Mouse (Mus musculus) frontal cortex, postnatal 25 days (tissue): Measurements from ENCODE around the gene Misp.

ENCODE experiments used
- DNase-seq, 2 experiments: peaks; one replicate each; pipeline ENCODE4 v3.0.0; 2022; ENCODE audit warnings: low spot score in 2 of 2

Gene Misp

DNA sequence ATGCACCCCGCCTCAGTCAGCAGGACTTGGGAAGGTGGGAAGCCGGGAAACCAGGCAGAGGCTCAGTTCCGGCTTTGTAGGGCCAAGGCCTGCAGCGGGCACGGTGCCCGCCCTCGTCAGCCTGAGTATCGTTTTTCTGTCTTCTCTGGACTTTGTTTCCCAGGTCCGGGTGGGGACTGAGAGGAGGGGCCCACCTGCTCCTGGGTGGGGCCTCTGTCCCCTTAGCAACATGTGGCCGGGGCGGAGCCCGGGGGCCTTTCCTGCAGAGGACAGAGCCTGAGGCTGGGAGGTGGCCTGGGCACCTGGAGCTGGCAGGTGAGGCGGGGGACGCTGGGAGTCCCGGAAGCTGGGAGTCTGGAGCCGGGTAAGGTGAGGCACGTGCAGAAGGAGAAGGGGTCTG is 1.6 kb downstream of the Misp start:
- no peak for DNase-seq

- DNase-seq: no peak
Observed at GRCm38 (mm10) chr10:79823011-79823410, 2.2 kb downstream of the Misp start.

DNA sequence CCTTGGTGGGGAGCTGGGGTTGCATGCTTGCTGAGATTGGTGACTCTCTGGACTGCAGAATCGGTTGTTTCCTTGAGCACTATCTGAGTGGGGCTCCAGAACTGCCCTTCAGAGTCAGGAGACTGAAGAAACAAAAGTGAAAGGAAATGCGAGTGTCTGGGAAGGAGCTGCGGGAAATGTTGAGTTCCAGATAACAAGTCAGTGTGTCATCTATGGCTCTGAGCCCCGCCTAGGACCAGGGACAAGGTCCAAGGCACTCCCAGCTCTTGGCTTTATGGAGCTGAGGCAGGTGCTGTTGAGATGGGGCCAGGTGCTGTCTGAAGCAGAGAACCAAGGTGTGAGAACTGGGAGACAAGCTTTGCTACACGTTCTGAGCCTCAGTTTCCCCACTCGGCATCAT is 3.6 kb downstream of the Misp start:
- DNase-seq: no peak

- no peak for DNase-seq
Observed at GRCm38 (mm10) chr10:79831583-79831982, 10.8 kb downstream of the Misp start.

DNA sequence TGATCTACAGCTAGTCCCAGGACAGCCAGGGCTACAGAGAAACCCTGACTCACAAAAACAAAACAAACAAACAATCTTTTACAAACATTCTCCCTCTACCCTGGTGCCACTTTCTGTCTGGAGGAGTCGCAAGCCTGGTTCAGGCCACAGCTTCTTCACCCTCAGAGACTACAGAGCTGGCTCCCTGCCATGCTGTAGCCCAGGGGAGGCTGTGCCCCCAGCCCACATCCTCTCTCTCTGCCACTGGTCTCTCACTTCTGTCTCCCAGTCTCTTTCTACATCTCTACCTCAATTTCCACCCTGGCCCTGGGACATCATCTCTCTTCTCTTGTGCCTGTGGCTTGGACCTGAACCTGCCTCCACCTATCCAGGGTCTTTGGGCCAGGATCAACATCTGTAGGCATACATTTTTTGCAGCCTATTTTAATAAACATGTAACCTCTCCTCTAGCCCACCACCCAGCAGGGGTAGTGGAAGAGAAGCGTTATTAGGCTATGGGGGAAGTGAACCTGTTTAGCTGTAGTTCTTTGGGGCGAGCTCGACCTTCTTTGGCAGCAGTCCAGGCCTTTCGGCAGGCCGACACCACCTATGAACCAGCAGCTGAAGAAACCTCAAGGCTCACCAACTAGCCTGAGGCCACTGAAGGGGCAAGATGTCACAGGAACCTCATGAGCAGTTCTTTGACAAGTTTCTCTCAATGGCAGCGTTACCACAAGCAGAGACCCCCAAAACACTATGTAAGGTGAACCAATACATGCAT is 11.4 kb downstream of the Misp start:
- no peak for DNase-seq

DNA sequence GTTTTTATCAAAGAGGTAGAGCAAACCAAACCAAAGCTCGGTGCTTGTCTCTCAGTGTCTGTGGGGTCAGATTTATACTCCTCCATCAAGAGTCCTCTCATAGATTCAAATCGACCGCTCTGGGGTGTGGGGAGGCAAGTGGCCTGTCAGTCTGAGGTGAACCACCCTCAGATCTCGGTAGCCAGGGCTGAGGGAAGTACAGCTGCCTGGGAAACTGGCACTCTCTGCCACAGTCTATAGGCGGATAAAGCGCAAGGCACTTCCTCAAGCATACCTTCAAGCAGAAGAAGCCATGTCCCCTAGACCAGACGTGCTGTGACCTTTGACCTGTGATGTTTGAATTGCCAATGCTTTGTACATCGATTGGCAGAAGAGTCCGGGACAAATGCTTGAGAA is 12.0 kb downstream of the Misp start:
- DNase-seq: no peak

GRCm38 (mm10) chr10:79834769-79835398 is 14.1 kb downstream of the Misp start:
- peak; percentile 51 to 68 for DNase-seq

- DNase-seq: no peak
Observed at GRCm38 (mm10) chr10:79836918-79837317, 16.1 kb downstream of the Misp start.

GRCm38 (mm10) chr10:79838151-79838550 is 17.4 kb downstream of the Misp start:
- DNase-seq: no peak

DNA sequence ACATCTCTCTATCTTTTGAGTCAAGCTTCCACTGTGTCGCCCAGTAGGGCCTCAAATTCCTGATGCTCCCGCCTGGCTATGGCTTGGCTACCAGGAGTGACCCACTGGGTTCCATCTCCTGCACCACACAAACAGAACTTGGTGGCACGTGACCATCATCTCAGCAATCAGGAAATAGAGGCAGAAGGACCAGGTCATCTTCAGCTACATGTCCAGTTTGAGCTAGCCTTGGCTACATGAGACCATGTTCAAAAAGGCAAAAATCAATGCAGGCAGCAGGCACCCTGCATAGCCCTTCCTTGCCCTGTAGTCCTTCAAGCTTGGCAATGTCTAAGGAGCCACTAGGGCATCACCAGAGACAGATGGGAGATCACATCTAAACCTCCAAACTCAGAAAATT is 19.3 kb downstream of the Misp start:
- DNase-seq: no peak

GRCm38 (mm10) chr10:79840644-79841551 is 20.1 kb downstream of the Misp start:
- peak; percentile 43 to 53 for DNase-seq

DNA sequence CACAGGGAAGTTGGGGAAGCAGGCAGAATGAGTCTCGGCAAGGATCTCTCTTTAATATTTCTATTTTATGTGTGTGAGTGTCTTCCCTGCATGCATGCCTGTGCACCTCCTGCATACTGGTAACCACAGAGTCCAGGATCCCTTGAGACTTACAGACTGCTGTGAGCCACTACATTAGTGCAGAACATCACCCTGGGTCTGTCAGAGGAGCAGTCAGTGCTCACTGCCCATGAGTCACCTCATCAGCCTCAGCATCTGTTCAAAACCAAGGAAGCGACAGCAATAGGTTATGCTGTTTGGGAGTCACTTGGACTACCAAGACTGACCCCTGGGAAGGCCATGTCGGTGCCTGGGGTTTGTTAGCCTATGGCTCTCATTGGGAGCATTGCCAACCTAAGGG is 21.5 kb downstream of the Misp start:
- no peak for DNase-seq

DNA sequence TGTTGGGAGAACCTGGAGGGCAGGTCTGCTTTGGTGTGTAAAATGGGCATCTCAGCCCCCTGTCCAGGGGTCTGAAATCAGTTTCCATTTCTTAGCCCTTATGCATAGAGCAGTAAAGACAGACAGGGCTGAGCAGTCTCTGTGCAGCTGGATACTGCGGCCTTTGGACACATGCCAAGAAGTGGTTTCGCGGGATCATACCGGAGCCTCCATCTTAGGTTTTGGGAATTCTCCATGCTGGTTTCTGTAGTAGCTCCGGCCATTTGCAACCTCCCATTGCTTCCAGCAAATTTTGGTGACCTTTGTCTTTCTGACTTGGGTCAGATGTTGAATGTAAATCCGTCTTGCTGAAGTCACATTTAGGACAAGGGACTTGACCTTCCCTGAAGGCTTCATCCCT is 22.7 kb downstream of the Misp start:
- DNase-seq: no peak

- DNase-seq: no peak
Observed at GRCm38 (mm10) chr10:79846553-79846952, 25.8 kb downstream of the Misp start.

GRCm38 (mm10) chr10:79849941-79850628 is 29.3 kb downstream of the Misp start:
- DNase-seq: no peak

DNA sequence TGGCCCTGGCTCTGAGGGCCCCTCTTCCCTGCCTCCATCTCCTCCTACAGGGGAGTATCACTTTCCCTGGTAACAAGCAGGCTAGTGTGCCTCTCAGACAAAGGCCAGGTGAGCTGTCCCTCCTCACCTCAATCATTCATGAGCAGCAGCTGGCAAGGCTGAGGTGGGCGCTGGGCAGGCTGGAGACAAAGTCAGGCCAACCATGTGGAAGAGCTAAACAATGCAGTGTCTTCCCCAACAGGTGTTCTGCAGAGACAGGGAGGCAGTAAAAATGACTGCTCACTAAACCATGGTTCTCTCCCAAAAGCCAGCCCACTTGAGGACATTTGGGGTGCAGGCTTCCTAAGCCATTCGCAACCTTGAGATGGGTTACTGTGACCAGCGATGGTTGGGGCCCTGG is 30.9 kb downstream of the Misp start:
- DNase-seq: no peak

GRCm38 (mm10) chr10:79852107-79852789 is 31.5 kb downstream of the Misp start:
- DNase-seq: no peak

GRCm38 (mm10) chr10:79852827-79853226 is 32.0 kb downstream of the Misp start:
- no peak for DNase-seq

GRCm38 (mm10) chr10:79853392-79853791 is 32.6 kb downstream of the Misp start:
- DNase-seq: peak; percentile 80 to 83

- peak; percentile 96 to 98 for DNase-seq
Observed at GRCm38 (mm10) chr10:79853860-79854795, 33.3 kb downstream of the Misp start, which contains the start of gene Ptbp1. Gene Ptbp1 (plus strand): TSS chr10:79854427.
